Mouse (Mus musculus) kidney, postnatal 14 days (tissue): ENCODE measurements around the gene Srd5a2.

Experiments
- DNase-seq: peaks from one replicate; pipeline ENCODE4 v3.0.0; 2022; ENCODE audit warnings: mixed read lengths

Srd5a2 gene

DNA sequence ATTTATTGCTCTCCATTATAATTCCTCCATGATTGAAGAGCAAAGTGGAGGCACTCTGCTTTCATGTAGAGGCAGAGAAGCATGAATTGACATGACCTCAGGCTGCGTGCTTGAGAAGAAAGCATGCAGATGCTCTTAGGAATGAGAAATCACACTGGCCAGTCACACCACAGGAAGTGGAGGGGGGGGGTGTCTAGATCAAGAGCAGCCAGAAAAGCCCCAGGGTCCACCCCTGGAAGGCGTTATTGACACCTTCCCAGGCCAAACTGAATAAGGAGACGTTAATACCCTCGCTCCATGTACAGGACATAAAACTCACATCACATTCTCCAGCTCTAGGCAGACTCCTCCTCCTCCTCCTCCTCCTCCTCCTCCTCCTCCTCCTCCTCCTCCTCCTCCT, 63.2 kb downstream of the Srd5a2 start:
- peak; percentile 13 for DNase-seq

DNA sequence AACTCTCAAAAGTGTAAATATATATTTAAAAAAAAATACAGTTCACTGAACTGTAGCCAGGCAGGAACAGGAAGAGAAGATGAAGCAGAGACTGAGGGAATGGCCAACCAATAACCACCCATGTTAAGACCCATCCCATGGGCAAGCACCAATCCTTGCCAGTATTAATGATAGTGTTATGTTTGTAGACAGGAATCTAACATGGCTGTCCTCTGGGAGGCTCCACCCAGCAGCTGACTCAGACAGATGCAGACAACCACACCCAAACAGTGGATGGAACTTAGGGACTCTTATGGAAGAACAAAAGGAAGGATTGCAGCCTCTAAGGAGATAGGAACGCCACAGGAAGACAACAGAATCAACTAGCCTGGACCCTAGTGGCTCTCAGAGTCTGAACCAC, 64.8 kb downstream of the Srd5a2 start:
- DNase-seq, result no peak

DNA sequence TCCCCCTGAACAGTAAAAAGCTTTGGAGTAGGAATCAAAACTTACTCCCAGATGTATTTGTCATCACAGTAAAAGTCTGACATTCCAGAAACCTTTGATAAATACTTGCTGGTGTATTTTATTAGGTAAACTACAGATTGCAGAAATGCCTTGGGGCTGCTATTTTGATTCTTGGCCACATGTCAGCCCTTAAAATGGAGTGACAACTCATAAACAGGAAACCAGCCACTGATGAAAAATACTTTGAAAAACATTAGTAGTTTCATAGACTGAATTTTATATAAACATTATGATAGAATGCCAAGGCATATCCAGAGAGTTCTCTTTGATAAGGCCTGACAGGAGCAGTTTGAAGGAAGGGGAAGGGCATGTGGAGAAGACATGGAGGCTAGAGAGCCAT, 71.7 kb downstream of the Srd5a2 start:
- no peak for DNase-seq

DNA sequence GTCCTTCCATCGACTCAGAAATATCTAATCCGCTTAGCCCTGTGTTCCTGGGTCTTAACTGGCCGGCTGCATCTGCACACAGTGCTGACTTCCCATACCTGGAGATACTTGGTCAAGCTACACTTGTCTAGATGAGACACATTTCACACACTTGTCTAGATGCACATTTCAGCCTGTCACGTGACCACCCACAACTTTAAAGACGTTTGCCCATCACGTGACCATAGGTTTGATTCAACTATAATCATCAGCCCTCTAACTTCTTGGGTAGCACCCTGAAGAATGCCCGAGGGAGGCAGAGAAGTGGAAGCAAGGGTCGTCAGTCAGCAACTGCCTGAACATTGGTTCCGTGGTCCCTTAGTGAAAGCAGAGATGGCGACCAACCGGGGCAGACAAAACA, 75.1 kb downstream of the Srd5a2 start:
- DNase-seq, result no peak

DNA sequence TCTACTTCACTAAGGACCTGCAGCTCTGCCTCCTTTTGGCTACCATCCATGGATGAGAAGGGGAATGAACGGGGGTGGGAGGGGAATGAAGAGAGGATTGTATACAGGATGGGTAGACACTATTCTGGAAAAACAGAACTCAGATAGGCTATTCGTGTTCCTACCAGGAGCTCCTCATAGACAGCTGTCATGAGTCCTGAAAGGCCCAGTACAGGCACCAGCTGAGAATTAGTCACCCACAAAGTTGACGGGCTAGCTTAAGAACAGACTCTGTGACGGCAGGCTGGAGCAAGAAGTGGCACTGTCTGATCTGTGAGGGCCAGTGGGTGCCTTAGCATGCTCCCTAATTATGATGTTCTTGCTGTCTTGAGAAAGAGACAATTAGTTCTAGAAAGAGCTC, 76.4 kb downstream of the Srd5a2 start:
- no peak for DNase-seq

DNA sequence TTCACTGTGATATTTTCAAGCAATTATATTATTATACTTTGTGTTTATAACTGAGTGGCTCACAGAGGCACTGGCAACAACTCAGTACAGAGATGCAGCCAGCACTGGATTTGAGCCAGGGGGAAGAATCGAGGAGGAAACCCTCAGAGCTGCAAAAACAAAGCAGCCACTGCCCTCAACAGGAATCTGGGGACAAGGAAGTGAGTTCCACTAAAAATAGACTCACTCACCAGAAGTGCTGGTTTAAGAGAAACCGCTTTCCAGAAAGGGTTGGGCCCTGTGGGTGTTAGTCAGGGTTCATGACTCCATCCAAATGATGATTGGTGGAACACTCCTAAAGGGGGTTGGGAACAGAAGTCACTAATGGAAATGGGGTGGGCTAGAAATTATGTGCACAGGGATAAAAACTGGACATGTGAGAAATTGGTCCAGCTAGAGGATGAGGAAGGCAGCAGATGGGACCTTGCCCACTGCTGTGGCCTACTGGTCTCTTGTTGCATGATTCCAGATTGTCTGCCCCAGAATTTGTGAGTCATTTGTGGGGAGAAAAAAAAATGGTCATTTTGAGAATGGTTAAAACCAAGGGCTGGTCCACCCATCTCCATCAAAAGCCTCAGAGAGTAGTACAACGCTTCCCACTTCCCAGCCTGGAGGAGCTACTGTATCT, 77.2 kb downstream of the Srd5a2 start:
- peak; percentile 80 for DNase-seq
